Mouse (Mus musculus) MEL (cell line): Measurements from ENCODE around the gene Tmbim4. TPM values are rescaled to one million over a fixed set of nuclear protein-coding genes. Genes with fewer than 3 reads are reported as not detected.

Experiments used
- DNase-seq: peaks from one replicate; pipeline ENCODE4 v3.0.0; 2011; ENCODE audit warnings: low read depth, low spot score
- H3K27ac ChIP-seq: 2 replicates; pipeline ENCODE4 v1.5.1; 2012; ENCODE audit warnings: low read depth, mild to moderate bottlenecking, control low read depth, low read length, moderate library complexity; ENCODE audit not compliant: control insufficient read depth
- H3K27me3 ChIP-seq, 2 experiments: fragments of 150-350 bp in 1 of 2; sonication (generic) in 1 of 2; 2 replicates each; pipeline ENCODE4 v1.6.1; 2012; ENCODE audit warnings: low read length in 2 of 2, mild to moderate bottlenecking in 2 of 2, improper control_type of control experiment in 1 of 2, moderate library complexity in 1 of 2; ENCODE audit not compliant: insufficient read depth in 2 of 2, control insufficient read depth in 1 of 2
- H3K36me3 ChIP-seq, 2 experiments: 2 replicates each; pipeline ENCODE4 v1.6.1; 2012 to 2014; ENCODE audit warnings: low read length in 2 of 2, improper control_type of control experiment in 1 of 2, inconsistent platforms in 1 of 2, mild to moderate bottlenecking in 1 of 2; ENCODE audit not compliant: insufficient read depth in 2 of 2, control insufficient read depth in 1 of 2
- H3K4me1 ChIP-seq, 2 experiments: fragments of 150-350 bp in 1 of 2; sonication (generic) in 1 of 2; 2 replicates each; pipeline ENCODE4 v1.6.1; 2012; ENCODE audit warnings: low read length in 2 of 2, improper control_type of control experiment in 1 of 2, mild to moderate bottlenecking in 1 of 2; ENCODE audit not compliant: insufficient read depth in 2 of 2, control insufficient read depth in 1 of 2
- H3K4me3 ChIP-seq, 2 experiments: fragments of 150-350 bp in 1 of 2; sonication (generic) in 1 of 2; 2 replicates each; pipeline ENCODE4 v1.5.1; 2012; ENCODE audit warnings: low read depth in 2 of 2, low read length in 2 of 2, mild to moderate bottlenecking in 2 of 2, moderate library complexity in 2 of 2, control low read depth in 1 of 2, improper control_type of control experiment in 1 of 2; ENCODE audit not compliant: control insufficient read depth in 1 of 2, insufficient read depth in 1 of 2
- H3K79me2 ChIP-seq: 2 replicates; pipeline ENCODE4 v1.6.1; 2012; ENCODE audit warnings: mild to moderate bottlenecking, low read length, moderate library complexity; ENCODE audit not compliant: control insufficient read depth, poor library complexity, insufficient read depth
- H3K9ac ChIP-seq: 2 replicates; pipeline ENCODE4 v1.6.1; 2012; ENCODE audit warnings: low read depth, mild to moderate bottlenecking, control low read depth, low read length, moderate library complexity; ENCODE audit not compliant: control insufficient read depth, poor library complexity, severe bottlenecking
- H3K9me3 ChIP-seq: fragments of 150-350 bp; sonication (generic); replicated peaks from 2 replicates; pipeline ENCODE4 v1.6.1; 2012; ENCODE audit warnings: mild to moderate bottlenecking, low read length, improper control_type of control experiment, moderate library complexity; ENCODE audit not compliant: insufficient read depth
- CHD1 ChIP-seq: IDR thresholded peaks from 2 replicates; pipeline ENCODE4 v1.6.1; 2012; ENCODE audit warnings: low read depth, mild to moderate bottlenecking, inconsistent platforms, low read length, improper control_type of control experiment
- CHD2 ChIP-seq: IDR thresholded peaks from 2 replicates; pipeline ENCODE4 v1.6.1; 2011; ENCODE audit warnings: low read length, improper control_type of control experiment
- CTCF ChIP-seq, 3 experiments: IDR thresholded peaks in 2 of 3; conservative IDR thresholded peaks in 1 of 3; 2 replicates each; pipeline ENCODE4 v1.5.1; 2011 to 2012; ENCODE audit warnings: low read length in 3 of 3, low read depth in 2 of 3, mild to moderate bottlenecking in 2 of 3, improper control_type of control experiment in 1 of 3, inconsistent platforms in 1 of 3, mixed read lengths in 1 of 3, moderate library complexity in 1 of 3; ENCODE audit not compliant: control insufficient read depth in 1 of 3, insufficient read depth in 1 of 3, poor library complexity in 1 of 3, severe bottlenecking in 1 of 3
- ELF1 ChIP-seq: IDR thresholded peaks from 2 replicates; pipeline ENCODE4 v1.6.1; 2014; ENCODE audit warnings: low read depth, mild to moderate bottlenecking, inconsistent platforms, low read length, improper control_type of control experiment, moderate library complexity
- GABPA ChIP-seq: IDR thresholded peaks from 2 replicates; pipeline ENCODE4 v1.6.1; 2012; ENCODE audit warnings: low read depth, mild to moderate bottlenecking, inconsistent platforms, low read length, improper control_type of control experiment, moderate library complexity
- HCFC1 ChIP-seq: IDR thresholded peaks from 2 replicates; pipeline ENCODE4 v1.6.1; 2012; ENCODE audit warnings: low read depth, mild to moderate bottlenecking, inconsistent platforms, low read length, improper control_type of control experiment, moderate library complexity
- MAFK ChIP-seq: IDR thresholded peaks from 2 replicates; pipeline ENCODE4 v1.6.1; 2011; ENCODE audit warnings: low read depth, mild to moderate bottlenecking, low read length, improper control_type of control experiment, borderline replicate concordance
- MAZ ChIP-seq: IDR thresholded peaks from 2 replicates; pipeline ENCODE4 v1.6.1; 2012; ENCODE audit warnings: low read depth, mild to moderate bottlenecking, inconsistent platforms, low read length, improper control_type of control experiment
- MEF2A ChIP-seq: IDR thresholded peaks from 2 replicates; pipeline ENCODE4 v1.6.1; 2014; ENCODE audit warnings: low read depth, mild to moderate bottlenecking, inconsistent platforms, low read length, improper control_type of control experiment; ENCODE audit not compliant: poor library complexity, insufficient replicate concordance, severe bottlenecking; ENCODE audit errors: extremely low read depth
- MXI1 ChIP-seq: IDR thresholded peaks from 2 replicates; pipeline ENCODE4 v1.6.1; 2011; ENCODE audit warnings: mild to moderate bottlenecking, low read depth, low read length, improper control_type of control experiment
- MYB ChIP-seq: IDR thresholded peaks from 2 replicates; pipeline ENCODE4 v1.6.1; 2011; ENCODE audit warnings: mild to moderate bottlenecking, low read depth, low read length, improper control_type of control experiment
- MYC ChIP-seq: IDR thresholded peaks from 2 replicates; pipeline ENCODE4 v1.6.1; 2011; ENCODE audit warnings: low read depth, mild to moderate bottlenecking, low read length, improper control_type of control experiment, moderate library complexity
- NELFE ChIP-seq: IDR thresholded peaks from 2 replicates; pipeline ENCODE4 v1.6.1; 2011; ENCODE audit warnings: low read depth, low read length, improper control_type of control experiment
- NRF1 ChIP-seq: IDR thresholded peaks from 2 replicates; pipeline ENCODE4 v1.6.1; 2014; ENCODE audit warnings: low read depth, mild to moderate bottlenecking, inconsistent platforms, low read length, improper control_type of control experiment, moderate library complexity; ENCODE audit not compliant: poor library complexity, insufficient read depth, severe bottlenecking
- POLR2AphosphoS2 ChIP-seq: IDR thresholded peaks from 2 replicates; pipeline ENCODE4 v1.6.1; 2011; ENCODE audit warnings: low read length, improper control_type of control experiment
- RAD21 ChIP-seq: IDR thresholded peaks from 2 replicates; pipeline ENCODE4 v1.6.1; 2011; ENCODE audit warnings: mild to moderate bottlenecking, low read depth, low read length, improper control_type of control experiment
- RCOR1 ChIP-seq: IDR thresholded peaks from 2 replicates; pipeline ENCODE4 v1.6.1; 2012; ENCODE audit warnings: low read depth, mild to moderate bottlenecking, inconsistent platforms, low read length, improper control_type of control experiment
- SMC3 ChIP-seq: IDR thresholded peaks from 2 replicates; pipeline ENCODE4 v1.6.1; 2011; ENCODE audit warnings: low read depth, low read length, improper control_type of control experiment
- TBP ChIP-seq: IDR thresholded peaks from 2 replicates; pipeline ENCODE4 v1.8.0; 2011; ENCODE audit warnings: low read depth, low read length, improper control_type of control experiment
- UBTF ChIP-seq: IDR thresholded peaks from 2 replicates; pipeline ENCODE4 v1.6.1; 2012; ENCODE audit warnings: low read depth, mild to moderate bottlenecking, inconsistent platforms, low read length, improper control_type of control experiment, moderate library complexity, borderline replicate concordance; ENCODE audit not compliant: insufficient read depth
- USF1 ChIP-seq: IDR thresholded peaks from 2 replicates; pipeline ENCODE4 v1.6.1; 2014; ENCODE audit warnings: low read depth, mild to moderate bottlenecking, inconsistent platforms, low read length, improper control_type of control experiment, moderate library complexity
- USF2 ChIP-seq, 2 experiments: IDR thresholded peaks; 2 replicates each; pipeline ENCODE4 v1.6.1; 2011 to 2012; ENCODE audit warnings: improper control_type of control experiment in 2 of 2, low read length in 2 of 2, borderline replicate concordance in 1 of 2, inconsistent platforms in 1 of 2, low read depth in 1 of 2, mild to moderate bottlenecking in 1 of 2; ENCODE audit not compliant: insufficient read depth in 1 of 2
- ZC3H11A ChIP-seq: IDR thresholded peaks from 2 replicates; pipeline ENCODE4 v1.6.1; 2012; ENCODE audit warnings: low read depth, mild to moderate bottlenecking, inconsistent platforms, low read length, improper control_type of control experiment
- ZKSCAN1 ChIP-seq: IDR thresholded peaks from 2 replicates; pipeline ENCODE4 v1.6.1; 2012; ENCODE audit warnings: low read depth, mild to moderate bottlenecking, inconsistent platforms, low read length, improper control_type of control experiment, moderate library complexity
- polyA plus RNA-seq, 2 experiments: library from polyadenylated mRNA; stranded (reverse) in 1 of 2; unstranded in 1 of 2; fragments of >175 nt in 1 of 2; fragments of >200 nt in 1 of 2; gene quantifications; 2 replicates each; pipeline versions ENCODE4 v1.2.1 to v1.2.4; 2012; ENCODE audit warnings: low replicate concordance in 2 of 2, low read depth in 1 of 2; ENCODE audit not compliant: insufficient read length in 2 of 2, insufficient read depth in 1 of 2, missing spikeins in 1 of 2
- total RNA-seq: library from RNA; depleted of rRNA; stranded (reverse); fragments of 300-350 nt; gene quantifications from 2 replicates; pipeline ENCODE4 v1.2.3, GENCODE M21; 2012

Gene Tmbim4
- total and polyA plus RNA-seq, 3 experiments, result 52.5 to 80.3 TPM; not detected in 1

- H3K4me1 ChIP-seq, result peaks cover 0 to 3% of the 10 kb centered on the region in 2 experiments; a peak in 1 of 4 replicates
- no peak overlapping the region for H3K27ac ChIP-seq
- H3K36me3 ChIP-seq, result no peaks in the 10 kb centered on the region
- no peaks in the 10 kb centered on the region for H3K79me2 ChIP-seq
- H3K9me3 ChIP-seq, result no peaks in the 10 kb centered on the region
- no peak overlapping the region for H3K4me3 ChIP-seq
- no peak overlapping the region for H3K9ac ChIP-seq
- no peak for DNase-seq
- TF ChIP-seq RCOR1 (no peak), RAD21 (no peak), MEF2A (no peak), SMC3 (no peak), NELFE (no peak), USF2 (IDR thresholded peaks at IDR 0.05; ENCODE audit: borderline replicate concordance in 1 of 2, insufficient read depth in 1 of 2, low read depth in 1 of 2, low read length in 2 of 2) (no peak), CHD2 (no peak), ZC3H11A (no peak), MYC (no peak), MAZ (no peak), CTCF (IDR thresholded peaks at IDR 0.05 in 2 of 3, conservative IDR thresholded peaks at IDR 0.05 in 1 of 3; ENCODE audit: control insufficient read depth in 1 of 3, insufficient read depth in 1 of 3, low read depth in 2 of 3, low read length in 3 of 3, poor library complexity in 1 of 3, severe bottlenecking in 1 of 3) (no peak), CHD1 (no peak), ZKSCAN1 (no peak), TBP (no peak), UBTF (no peak), MAFK (no peak), POLR2AphosphoS2 (no peak), MXI1 (no peak), HCFC1 (no peak)
- H3K27me3 ChIP-seq, result no peaks in the 10 kb centered on the region
These were observed 41.0 kb downstream of the Tmbim4 start for GRCm38 (mm10) chr10:120242421-120242820.

GRCm38 (mm10) chr10:120245681-120246080, 44.3 kb downstream of the Tmbim4 start:
- H3K4me1 ChIP-seq, result no peaks in the 10 kb centered on the region
- DNase-seq, result no peak
- no peaks in the 10 kb centered on the region for H3K36me3 ChIP-seq
- TF ChIP-seq RAD21 (no peak), USF1 (no peak), ELF1 (no peak), NRF1 (no peak), MAFK (no peak), MYB (no peak), GABPA (no peak), POLR2AphosphoS2 (no peak), HCFC1 (no peak), RCOR1 (no peak)
- H3K27ac ChIP-seq, result no peak overlapping the region
- H3K4me3 ChIP-seq, result no peak overlapping the region
- H3K79me2 ChIP-seq, result no peaks in the 10 kb centered on the region
- H3K9ac ChIP-seq, result no peak overlapping the region
- no peaks in the 10 kb centered on the region for H3K27me3 ChIP-seq
- no peaks in the 10 kb centered on the region for H3K9me3 ChIP-seq
